Mouse (Mus musculus): ENCODE measurements around the gene Tpgs1.
A peak's percentile ranks its signal among the peaks of the same experiment; 100 is the strongest.

Gene Tpgs1

DNA sequence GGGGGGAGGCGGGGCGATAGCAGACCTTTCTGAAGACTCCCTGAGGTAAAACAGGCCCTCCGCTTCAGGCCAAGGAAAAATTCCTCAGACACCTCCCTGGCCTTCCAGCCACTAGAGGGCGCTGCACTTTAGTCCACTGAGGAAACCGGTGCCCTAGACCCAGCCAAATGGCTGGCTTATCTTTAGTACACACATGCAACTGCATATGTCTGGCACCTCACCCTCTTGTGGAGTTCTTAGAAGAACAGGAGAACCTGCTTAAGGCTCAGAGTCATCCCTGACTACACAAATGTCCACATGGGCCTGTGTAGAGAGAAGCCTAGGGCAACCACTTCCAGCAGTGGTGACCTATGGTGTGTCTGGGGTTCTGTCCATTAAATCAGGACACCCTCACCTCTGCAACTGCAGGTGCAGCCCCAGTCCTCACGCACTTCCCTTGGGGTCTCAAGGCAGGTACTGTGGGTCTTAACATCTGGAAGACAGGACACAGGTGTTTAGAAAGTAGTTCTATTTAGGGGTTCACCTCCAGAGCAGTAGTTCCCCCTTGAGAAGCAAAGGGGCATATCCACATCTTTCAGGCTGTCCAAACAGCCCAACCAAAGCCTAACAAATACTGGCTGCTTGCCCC, 43.4 kb downstream of the Tpgs1 start:
- DNase-seq (ENCODE audit: low spot score in 2 of 2), result peak in 1 of 2 experiments; percentile 70

GRCm38 (mm10) chr10:79713163-79713562, 44.0 kb downstream of the Tpgs1 start:
- DNase-seq (ENCODE audit: low spot score in 2 of 2), result no peak

DNA sequence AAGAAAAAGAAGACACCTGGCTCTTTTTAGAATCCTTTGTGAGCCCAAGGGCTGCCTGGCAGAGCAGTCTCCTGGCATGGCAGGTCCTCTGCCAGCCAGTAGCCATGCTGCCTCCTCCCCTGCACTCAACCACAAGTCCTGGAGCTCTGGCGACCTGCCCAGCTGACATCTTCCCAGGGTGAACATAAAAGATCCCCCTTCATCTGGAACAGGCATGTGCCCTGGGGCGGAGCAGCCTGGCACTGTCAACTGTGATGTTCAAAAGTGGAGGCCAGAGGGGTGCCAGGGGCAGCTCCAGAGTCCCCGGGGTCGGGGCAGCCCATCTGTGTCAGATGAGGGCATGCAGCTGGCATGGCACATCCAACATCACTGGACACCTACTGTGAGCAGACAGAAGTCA, 45.8 kb downstream of the Tpgs1 start:
- DNase-seq (ENCODE audit: low spot score in 2 of 2), result no peak

DNA sequence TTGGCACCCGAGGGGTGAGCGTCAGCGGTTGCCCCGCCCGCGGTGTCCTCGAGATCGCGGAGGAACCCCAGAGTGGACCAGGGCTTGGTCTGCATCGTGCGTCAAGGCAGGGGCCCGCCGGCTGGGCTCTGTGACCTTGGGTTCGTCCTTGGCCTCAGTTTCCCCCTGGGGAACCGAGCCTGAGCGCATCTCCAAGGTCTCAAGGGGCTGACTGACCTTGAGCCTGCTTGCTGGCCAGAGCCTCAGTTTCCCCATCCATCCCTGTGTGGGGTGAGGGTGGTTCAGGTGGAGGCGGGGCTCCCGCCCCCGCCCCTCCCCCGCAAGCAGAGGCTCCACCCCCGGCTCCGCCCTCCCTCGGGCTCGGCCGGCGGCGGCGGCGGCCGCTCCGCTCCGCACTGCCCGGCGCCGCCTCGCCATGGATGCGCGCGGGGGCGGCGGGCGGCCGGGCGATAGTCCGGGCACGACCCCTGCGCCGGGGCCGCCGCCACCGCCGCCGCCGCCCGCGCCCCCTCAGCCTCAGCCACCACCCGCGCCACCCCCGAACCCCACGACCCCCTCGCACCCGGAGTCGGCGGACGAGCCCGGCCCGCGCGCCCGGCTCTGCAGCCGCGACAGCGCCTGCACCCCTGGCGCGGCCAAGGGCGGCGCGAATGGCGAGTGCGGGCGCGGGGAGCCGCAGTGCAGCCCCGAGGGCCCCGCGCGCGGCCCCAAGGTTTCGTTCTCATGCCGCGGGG, 47.3 kb downstream of the Tpgs1 start, which contains the start of gene Hcn2:
Gene Hcn2, plus strand, starts transcription at position 381 of the 734 bp plus-strand sequence.
- no peak for DNase-seq (ENCODE audit: low spot score in 2 of 2)

DNA sequence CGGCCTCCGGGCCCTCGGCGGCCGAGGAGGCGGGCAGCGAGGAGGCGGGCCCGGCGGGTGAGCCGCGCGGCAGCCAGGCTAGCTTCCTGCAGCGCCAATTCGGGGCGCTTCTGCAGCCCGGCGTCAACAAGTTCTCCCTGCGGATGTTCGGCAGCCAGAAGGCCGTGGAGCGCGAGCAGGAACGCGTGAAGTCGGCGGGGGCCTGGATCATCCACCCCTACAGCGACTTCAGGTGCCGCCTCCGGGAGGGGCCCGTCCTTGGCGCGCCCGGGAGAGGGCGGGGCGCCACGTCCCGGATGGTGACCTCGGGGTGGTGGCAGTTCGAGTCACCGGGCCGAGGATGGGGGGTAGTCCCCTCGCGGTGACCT, 47.8 kb downstream of the Tpgs1 start:
- DNase-seq (ENCODE audit: low spot score in 2 of 2), result peak in 1 of 2 experiments; percentile 48

- no peak for DNase-seq (ENCODE audit: low spot score in 2 of 2)
These were observed 48.6 kb downstream of the Tpgs1 start for GRCm38 (mm10) chr10:79717640-79718357.

GRCm38 (mm10) chr10:79721089-79721488, 51.9 kb downstream of the Tpgs1 start:
- no peak for DNase-seq (ENCODE audit: low spot score in 2 of 2)

DNA sequence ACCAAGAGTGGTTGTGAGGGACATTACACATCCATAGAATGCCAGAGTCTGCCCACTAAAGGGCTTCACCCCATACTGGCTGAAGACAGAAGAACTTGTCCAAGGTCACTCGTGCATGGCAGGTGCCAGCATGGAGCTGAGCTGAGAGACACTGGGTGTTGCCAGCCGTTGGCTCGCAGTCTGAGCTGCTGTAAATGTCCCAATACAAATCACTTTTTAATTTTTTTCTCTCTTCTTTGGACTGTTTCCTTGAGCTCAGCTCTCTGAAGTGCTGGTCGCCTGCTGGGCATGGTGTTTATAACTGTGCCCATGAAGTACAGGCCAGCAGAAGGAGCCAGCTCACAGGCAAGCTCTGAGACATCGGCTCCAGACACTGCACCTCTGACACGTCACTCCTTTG, 53.9 kb downstream of the Tpgs1 start:
- no peak for DNase-seq (ENCODE audit: low spot score in 2 of 2)

DNA sequence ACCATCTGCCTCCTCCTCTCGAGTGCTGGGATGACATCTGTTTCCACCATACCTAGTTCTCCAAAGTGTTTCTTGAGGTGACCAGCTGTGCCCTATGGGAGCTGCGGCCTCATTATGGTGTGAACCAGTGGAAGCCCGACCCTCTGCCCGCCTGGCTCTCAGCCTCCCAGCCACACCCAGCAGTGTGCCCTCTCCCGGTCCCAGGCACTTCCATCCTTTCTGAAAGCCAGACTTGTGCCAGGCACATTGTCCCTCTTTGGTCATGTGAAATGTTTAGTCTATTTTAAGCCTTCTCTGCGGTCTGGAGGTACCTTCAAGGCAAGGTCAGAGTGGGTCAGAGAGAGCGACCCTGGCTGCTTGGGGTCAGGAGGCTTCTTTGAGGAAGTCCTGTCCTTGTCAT, 54.5 kb downstream of the Tpgs1 start:
- DNase-seq (ENCODE audit: low spot score in 2 of 2), result no peak

Data from frontal cortex, postnatal 14 days (tissue).